Mouse (Mus musculus): Measurements from ENCODE around the gene Farp2.

The Farp2 gene

DNA sequence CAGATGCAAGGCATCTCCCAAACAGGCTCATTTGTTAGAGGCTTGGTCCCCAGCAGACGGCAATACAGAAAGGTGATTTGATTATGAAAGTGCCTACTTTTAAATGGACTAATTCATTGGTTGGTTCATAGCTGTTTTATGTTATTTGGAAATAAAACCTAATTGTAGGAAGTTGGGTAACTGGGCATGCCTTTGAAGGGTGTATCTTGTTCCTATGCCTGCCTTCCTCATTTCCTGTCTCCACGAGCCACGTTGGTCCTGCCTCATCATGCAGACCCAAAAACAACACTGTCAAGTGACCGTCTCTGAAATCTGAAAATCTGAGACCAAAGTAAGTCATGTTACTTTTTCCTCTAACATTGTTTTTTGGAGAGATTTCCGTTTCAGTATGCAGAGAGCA lies 39.5 kb downstream of the Farp2 start:
- in situ Hi-C loops (cut with MboI; ENCODE audit: low sequenced_read_pairs) = no loop called here

GRCm38 (mm10) chr1:93563224-93563623 lies 51.3 kb downstream of the Farp2 start:
- in situ Hi-C loops (cut with MboI; ENCODE audit: low sequenced_read_pairs) = no loop called here

- in situ Hi-C loops (cut with MboI; ENCODE audit: low sequenced_read_pairs) = no loop called here
Measured at GRCm38 (mm10) chr1:93563649-93564048, 51.8 kb downstream of the Farp2 start.

GRCm38 (mm10) chr1:93564781-93565180 lies 52.9 kb downstream of the Farp2 start:
- in situ Hi-C loops (cut with MboI; ENCODE audit: low sequenced_read_pairs) = no loop called here

- in situ Hi-C loops (cut with MboI; ENCODE audit: low sequenced_read_pairs) = no loop called here
Measured at GRCm38 (mm10) chr1:93567013-93567412, 55.1 kb downstream of the Farp2 start.

GRCm38 (mm10) chr1:93567717-93568497 lies 56.0 kb downstream of the Farp2 start:
- in situ Hi-C loops (cut with MboI; ENCODE audit: low sequenced_read_pairs) = no loop called here

DNA sequence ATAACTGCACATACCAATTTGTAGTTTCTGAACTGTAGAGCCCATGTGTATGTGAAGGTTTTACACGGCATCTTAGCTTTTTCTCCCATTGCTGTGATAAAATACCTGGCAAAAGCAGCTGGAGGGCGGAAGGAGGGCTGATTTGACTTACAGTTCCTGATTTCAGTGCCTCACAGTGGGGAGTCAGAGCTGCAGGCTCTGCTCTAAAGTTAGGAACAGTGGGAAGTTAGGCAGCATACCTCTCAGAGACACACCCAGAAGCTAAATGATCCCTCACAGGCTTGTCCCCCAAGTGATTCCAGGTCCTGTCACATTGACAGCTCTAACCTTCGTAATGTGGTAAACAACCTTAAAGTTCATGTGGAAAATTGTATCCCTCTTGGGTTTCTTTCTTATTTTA lies 65.2 kb downstream of the Farp2 start:
- in situ Hi-C loops (cut with MboI; ENCODE audit: low sequenced_read_pairs) = no loop called here

DNA sequence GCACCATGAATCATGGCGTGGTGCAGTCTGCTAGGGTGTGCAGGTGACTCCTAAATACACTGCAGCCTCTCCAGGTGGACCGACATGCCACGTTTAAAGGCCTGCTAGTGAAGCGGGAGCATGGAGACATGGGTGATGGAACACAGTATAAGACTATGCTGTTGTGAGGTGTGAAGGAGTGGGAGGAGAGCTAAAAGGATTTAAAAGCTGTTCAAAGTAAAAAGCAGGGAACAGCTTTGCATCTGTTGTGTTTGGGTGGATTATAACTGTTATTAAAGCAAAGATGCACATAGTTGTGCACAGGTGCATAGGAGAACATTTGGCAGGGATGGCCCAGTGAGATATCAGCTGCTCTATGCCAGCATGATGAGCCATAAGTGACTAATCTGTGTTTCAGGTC lies 66.0 kb downstream of the Farp2 start:
- in situ Hi-C loops (cut with MboI; ENCODE audit: low sequenced_read_pairs) = no loop called here

- in situ Hi-C loops (cut with MboI; ENCODE audit: low sequenced_read_pairs) = no loop called here
Measured at GRCm38 (mm10) chr1:93581545-93581944, 69.7 kb downstream of the Farp2 start.

DNA sequence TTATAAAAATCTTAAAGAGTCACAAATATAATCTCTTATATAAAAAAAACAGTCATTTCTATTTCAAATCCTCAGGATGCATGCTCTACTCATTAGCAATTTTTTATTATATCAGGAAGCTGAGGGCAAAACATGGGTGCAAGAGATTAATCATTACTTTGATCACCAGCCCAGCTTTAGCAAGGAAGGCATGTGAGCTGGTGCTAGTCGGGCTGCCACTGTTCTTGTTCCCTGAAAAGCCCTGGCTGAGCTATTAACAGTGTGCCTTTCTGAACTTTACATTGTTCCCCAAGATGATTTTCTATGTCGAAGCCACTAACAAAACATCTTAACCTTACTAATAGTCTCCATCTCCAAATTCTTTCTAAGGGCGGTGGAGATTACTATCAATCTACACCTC lies 76.5 kb downstream of the Farp2 start:
- in situ Hi-C loops (cut with MboI; ENCODE audit: low sequenced_read_pairs) = no loop called here

GRCm38 (mm10) chr1:93593960-93594359 lies 82.1 kb downstream of the Farp2 start:
- in situ Hi-C loops (cut with MboI; ENCODE audit: low sequenced_read_pairs) = no loop called here

DNA sequence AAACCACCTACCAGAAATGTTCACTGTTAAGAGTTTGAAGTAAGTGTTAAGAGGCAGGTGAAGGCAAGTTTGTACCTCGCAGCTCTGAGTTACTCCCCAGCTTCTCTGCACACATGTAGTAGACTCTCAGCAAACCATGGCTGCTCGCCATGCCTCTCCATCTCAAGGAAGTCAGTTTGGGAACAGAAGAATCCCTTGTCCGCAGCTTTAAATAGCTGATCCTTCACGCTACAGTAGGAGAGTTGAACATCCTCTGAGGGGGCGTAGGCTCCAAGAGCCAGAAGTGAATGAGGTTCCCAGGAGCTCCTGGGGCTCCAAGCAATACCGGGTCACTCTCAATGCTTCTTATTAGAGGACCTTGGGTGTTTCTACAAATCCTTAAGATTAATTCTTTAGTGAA lies 84.0 kb downstream of the Farp2 start:
- in situ Hi-C loops (cut with MboI; ENCODE audit: low sequenced_read_pairs) = no loop called here

DNA sequence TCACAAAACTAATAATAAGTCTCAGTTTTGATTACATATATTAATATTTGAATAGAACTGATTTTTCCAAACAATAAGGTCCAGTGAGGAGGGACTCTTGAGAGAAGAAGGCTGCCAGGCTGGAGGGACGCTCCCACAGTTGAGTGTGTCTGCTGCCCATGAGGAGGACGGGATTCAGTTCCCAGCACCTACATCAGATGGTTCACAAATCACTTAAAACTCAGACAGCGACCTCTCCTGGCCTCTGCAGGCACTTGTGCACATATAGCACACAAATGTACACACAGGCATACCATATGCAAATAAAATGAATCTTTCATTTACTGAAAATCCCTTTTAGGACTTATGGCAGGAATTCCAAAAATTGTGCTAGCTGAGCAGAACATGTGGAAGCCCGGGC lies 91.0 kb downstream of the Farp2 start:
- in situ Hi-C loops (cut with MboI; ENCODE audit: low sequenced_read_pairs) = no loop called here

DNA sequence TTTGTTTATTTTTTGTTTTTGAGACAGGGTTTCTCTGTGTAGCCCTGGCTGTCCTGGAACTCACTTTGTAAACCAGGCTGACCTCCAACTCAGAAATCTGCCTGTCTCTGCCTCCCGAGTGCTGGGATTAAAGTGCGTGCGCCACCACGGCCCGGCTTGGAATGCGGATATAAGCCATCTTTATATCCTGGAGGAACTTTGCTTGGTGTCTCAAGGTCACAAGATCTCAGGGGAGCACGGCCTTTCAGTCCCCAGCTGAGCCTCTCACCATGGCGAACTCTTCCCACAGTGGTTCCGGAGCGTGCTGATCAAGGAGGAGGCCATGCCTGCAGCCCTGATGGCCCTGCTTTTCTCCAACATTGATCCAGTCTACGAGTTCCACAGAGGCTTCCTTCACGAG lies 92.0 kb downstream of the Farp2 start:
- in situ Hi-C loops (cut with MboI; ENCODE audit: low sequenced_read_pairs) = no loop called here

DNA sequence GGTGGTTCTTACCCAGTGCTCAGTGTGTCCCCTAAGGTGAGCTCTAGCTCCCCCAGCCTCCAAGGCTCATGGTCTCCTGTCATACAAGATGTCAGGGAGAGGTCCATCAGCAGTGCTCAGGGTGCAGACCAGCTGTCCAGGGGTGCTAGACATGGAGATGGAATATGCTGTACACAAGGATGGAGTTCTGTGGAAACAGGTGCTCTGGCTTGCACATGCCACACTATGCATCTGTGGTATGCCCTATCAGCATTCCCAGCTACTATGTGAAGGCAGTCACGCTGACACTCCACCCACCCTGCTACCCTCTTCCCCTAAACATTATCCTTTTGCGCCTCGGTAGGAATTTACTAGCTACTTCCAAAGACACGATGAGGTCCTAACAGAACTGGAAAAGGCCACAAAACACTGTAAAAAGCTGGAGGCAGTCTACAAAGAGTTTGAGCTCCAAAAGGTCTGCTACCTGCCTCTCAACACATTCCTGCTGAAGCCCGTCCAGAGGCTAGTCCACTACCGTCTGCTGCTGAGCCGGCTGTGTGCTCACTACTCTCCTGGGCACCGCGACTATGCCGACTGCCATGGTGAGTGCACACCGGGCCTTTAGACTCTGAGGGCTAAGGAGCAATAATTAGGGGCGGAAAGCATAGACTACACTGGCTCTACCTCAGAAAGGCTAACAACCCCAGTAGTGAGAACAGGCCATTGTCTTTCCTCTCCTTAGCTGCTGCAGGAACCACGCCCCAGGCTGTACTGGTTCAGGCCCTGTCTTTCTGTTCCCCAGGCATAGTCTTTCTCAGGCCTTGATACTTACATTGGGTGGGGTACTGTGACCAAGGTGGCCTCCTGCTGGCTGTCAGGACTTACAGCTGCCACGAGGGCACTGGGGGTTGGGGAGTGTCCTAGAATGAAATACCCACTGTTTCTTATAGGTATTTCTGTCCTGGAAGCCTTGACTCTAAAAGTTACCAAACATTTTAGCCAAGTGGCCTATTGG lies 95.5 kb downstream of the Farp2 start:
- in situ Hi-C loops (cut with MboI; ENCODE audit: low sequenced_read_pairs) = no loop called here

GRCm38 (mm10) chr1:93608696-93609245 lies 96.9 kb downstream of the Farp2 start:
- in situ Hi-C loops (cut with MboI; ENCODE audit: low sequenced_read_pairs) = no loop called here

DNA sequence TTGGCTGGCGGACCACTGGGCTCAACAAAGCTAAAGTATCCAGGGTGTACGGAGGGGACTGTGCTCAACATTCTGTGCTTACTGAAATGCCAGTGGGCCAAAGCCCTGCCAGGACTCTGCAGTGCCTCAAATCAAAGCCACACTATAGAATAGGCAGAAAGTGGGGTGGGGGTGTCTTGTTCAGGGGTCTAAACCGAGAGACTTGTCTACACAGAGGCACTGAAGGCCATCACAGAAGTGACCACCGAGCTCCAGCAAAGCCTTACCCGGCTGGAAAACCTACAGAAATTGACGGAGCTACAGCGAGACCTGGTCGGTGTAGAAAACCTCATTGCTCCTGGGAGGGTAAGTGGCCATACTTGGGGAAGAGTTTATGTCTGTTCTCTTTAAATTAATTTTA lies 97.9 kb downstream of the Farp2 start:
- in situ Hi-C loops (cut with MboI; ENCODE audit: low sequenced_read_pairs) = no loop called here

GRCm38 (mm10) chr1:93618059-93618748 lies 106.3 kb downstream of the Farp2 start:
- in situ Hi-C loops (cut with MboI; ENCODE audit: low sequenced_read_pairs) = no loop called here

DNA sequence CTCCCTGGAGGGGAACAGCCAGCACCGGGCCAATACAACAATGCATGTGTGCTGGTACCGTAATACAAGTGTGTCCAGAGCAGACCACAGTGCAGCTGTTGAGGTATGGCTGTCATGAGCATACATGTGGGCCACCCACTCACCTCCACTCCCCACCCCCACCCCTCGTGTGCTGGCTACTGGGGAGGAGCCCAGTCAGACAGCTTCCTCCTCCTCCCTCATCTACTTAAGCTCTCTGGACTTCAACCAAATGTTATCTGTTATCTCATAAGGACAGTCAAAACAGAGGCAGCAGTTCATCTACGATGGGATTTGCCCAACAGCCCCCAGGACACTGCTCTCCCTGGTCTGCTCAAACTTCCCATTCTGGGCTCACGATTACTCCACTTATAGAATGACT lies 107.1 kb downstream of the Farp2 start:
- in situ Hi-C loops (cut with MboI; ENCODE audit: low sequenced_read_pairs) = no loop called here

DNA sequence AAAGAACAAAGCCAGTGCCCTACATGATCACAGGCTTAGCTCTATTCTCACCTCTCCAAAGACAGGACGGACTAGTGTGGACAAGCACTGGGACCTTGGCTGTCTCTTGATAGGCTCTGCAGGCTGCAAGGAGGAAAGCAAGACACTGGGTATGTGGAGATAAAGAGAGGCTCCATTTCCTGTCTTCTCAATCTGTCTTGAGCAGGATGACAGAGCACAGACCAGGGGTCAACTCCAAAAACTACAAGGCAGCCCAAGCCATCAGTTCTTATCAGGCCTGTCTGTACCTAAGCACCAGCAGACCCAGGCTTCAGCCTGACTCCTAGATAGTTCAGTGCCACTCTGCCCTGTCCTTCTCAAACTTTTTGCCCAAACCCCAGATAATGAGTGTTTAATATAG lies 112.6 kb downstream of the Farp2 start:
- in situ Hi-C loops (cut with MboI; ENCODE audit: low sequenced_read_pairs) = no loop called here

GRCm38 (mm10) chr1:93630796-93631195 lies 118.9 kb downstream of the Farp2 start:
- in situ Hi-C loops (cut with MboI; ENCODE audit: low sequenced_read_pairs) = no loop called here
